Mouse (Mus musculus): ENCODE data around the gene Foxp1.
A peak's percentile ranks its signal among the peaks of the same experiment; 100 is the strongest.

Gene Foxp1

DNA sequence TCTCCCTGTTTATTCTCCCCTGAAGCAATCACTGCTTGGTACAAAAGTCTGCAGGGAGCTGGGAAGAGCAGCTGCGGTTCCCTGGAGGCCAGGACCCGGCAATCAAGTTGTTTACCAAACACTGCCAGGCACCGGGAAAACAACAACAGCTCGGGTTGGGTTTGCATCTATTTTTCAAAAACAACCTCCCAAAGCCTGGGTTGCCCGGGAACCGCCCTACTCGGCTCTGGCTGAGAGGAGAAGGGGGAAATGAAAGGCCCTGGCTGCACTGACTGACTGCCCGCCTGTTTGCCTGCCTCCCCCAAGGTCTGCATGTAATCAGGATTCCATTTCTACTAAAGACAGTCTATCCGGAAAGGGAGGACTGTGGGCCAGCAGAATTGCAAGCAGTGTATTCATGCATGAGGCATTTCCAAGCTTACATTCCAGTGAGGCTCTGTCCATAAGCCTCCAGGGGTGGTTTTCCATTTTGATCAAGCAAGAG lies 82.6 kb downstream of the Foxp1 start:
- DNase-seq (ENCODE audit: extremely low spot score), result peak; percentile 58

GRCm38 (mm10) chr6:99439214-99439877 lies 83.2 kb downstream of the Foxp1 start:
- peak; percentile 34 for DNase-seq (ENCODE audit: extremely low spot score)

- DNase-seq (ENCODE audit: extremely low spot score), result no peak
These were observed 86.2 kb downstream of the Foxp1 start for GRCm38 (mm10) chr6:99436371-99436770.

DNA sequence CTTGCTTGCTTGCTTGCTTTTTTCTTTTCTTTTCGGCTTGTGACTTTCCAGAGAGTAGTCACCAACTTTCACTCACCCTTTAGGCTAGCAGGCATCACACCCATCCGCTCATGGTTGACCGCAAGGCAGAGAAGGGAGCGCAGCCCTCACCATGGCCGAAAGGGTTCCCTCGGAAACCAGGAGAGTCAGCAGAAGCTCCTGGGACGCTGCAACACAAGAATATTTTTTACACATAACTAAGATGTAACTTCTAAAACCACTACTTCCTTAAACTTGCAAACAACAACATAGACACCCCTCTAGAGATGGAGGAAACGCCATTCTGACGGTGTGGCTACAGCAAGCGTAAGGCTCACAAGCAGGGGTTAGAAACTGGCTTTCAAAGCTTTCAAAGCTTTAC lies 87.4 kb downstream of the Foxp1 start:
- no peak for DNase-seq (ENCODE audit: extremely low spot score)

- no peak for DNase-seq (ENCODE audit: extremely low spot score)
These were observed 89.5 kb downstream of the Foxp1 start for GRCm38 (mm10) chr6:99433006-99433405.

DNA sequence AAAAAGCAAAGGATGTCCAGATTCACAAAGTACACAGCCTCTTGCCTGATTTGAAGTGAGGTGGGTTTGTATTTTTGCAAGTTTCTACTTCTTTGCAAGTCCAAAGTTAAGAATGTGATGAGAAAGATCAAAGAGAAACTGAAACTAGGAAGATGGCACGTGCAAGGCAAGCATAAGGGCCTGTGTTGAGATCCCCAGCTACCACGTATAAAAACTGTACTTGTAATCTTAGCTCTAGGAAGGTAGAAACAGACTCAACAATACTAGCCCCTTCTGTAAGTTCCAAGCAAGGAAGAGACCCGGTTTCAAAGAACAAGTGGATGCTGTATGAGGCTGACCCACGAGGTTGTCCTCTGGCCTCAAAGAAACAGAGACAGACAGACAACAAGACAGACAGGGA lies 90.6 kb downstream of the Foxp1 start:
- DNase-seq (ENCODE audit: extremely low spot score), result no peak

DNA sequence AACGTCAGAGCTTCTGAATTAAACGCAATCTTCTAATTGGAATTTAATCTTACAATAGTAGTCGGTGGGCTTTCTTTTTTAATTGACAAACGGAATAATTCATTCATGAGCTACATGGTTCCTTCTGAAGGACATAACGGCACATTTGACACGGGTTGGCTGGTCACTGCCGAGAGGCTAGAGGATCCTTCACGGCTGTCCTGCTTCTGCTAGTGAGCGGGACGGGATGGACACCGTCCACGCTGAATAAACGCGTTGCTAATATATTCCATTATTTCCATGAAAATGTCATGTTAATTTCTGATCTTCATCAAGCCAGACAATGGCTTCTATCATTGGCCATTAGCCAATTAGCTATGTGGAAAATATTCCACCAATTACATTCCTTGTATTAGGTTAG lies 92.0 kb downstream of the Foxp1 start:
- no peak for DNase-seq (ENCODE audit: extremely low spot score)

- no peak for DNase-seq (ENCODE audit: extremely low spot score)
These were observed 93.0 kb downstream of the Foxp1 start for GRCm38 (mm10) chr6:99429378-99430131.

GRCm38 (mm10) chr6:99428961-99429360 lies 93.6 kb downstream of the Foxp1 start:
- no peak for DNase-seq (ENCODE audit: extremely low spot score)

GRCm38 (mm10) chr6:99427301-99427700 lies 95.2 kb downstream of the Foxp1 start:
- no peak for DNase-seq (ENCODE audit: extremely low spot score)

GRCm38 (mm10) chr6:99425044-99425443 lies 97.5 kb downstream of the Foxp1 start:
- DNase-seq (ENCODE audit: extremely low spot score), result no peak

GRCm38 (mm10) chr6:99420666-99421065 lies 101.9 kb downstream of the Foxp1 start:
- no peak for DNase-seq (ENCODE audit: extremely low spot score)

- no peak for DNase-seq (ENCODE audit: extremely low spot score)
These were observed 109.9 kb downstream of the Foxp1 start for GRCm38 (mm10) chr6:99412598-99412997.

- DNase-seq (ENCODE audit: extremely low spot score), result no peak
These were observed 112.9 kb downstream of the Foxp1 start for GRCm38 (mm10) chr6:99409602-99410001.

DNA sequence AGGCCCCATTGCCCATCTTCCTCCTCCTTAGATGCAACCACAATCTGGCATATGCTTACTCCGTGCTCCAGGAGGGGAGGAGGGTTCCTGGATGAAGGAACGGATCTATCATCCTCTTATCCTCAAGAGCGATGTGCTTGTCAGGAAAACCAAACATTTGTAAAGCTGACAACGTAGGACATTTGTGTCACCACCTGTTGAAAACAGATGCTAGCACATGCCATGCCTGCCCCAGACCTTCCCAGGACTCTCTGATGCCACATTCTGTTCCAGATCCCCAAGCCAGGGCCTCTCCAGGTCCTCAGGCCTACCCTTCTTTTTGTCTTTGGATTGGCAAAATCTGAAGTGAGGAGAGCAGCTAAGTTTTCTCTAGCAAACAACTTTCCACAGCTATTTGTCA lies 113.6 kb downstream of the Foxp1 start:
- DNase-seq (ENCODE audit: extremely low spot score), result no peak

- DNase-seq (ENCODE audit: extremely low spot score), result no peak
These were observed 118.6 kb downstream of the Foxp1 start for GRCm38 (mm10) chr6:99403755-99404390.

- no peak for DNase-seq (ENCODE audit: extremely low spot score)
These were observed 119.6 kb downstream of the Foxp1 start for GRCm38 (mm10) chr6:99402941-99403340.

- DNase-seq (ENCODE audit: extremely low spot score), result no peak
These were observed 120.2 kb downstream of the Foxp1 start for GRCm38 (mm10) chr6:99402370-99402769.

DNA sequence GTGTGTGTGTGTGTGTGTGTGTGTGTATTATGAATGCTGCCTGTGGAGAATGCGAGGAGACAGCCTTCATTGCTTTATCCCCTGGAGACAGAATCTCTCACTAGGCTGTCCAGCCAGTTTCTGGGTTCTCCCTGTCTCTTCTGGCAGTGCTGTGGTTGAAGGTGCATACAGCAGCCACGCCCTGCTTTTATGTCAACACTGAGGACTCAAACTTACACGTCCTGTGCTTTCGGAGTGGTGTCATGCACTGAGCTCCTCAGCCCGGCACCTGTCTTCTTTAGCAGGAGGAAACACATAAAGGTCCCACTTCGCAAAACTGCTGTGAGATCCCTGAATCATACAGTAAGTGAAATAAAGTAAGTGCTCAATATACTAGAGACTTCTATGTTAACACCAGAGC lies 120.7 kb downstream of the Foxp1 start:
- DNase-seq (ENCODE audit: extremely low spot score), result no peak

- no peak for DNase-seq (ENCODE audit: extremely low spot score)
These were observed 121.3 kb downstream of the Foxp1 start for GRCm38 (mm10) chr6:99401211-99401610.

GRCm38 (mm10) chr6:99395745-99396144 lies 126.8 kb downstream of the Foxp1 start:
- DNase-seq (ENCODE audit: extremely low spot score), result no peak

- no peak for DNase-seq (ENCODE audit: extremely low spot score)
These were observed 127.7 kb downstream of the Foxp1 start for GRCm38 (mm10) chr6:99394801-99395200.

DNA sequence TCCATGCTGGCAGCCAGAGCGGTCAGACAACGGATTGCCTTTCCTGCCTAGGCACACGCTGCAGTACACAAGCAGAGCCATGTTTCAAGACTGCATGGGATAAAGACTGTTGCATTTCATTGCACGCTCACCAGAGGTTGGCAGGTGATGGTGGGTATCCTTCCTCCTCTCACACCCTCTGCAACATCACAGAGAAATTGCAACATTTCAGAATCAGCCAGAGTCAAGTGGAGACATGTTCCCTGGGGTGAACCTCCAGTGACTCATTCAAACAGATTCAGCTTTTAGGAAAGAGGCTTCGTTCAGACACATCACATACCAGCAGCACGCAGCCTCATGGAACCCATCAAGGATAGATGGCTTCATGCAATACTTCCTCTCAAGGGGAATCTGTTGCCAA lies 130.0 kb downstream of the Foxp1 start:
- DNase-seq (ENCODE audit: extremely low spot score), result no peak

Measured in embryo, embryonic 9.5 days (tissue).